In genomic region chr6:125236782-125237181, GRCm38 (mm10) we compare ENCODE assay signal across 15 mouse cellular contexts. TPM values are rescaled to one million over a fixed set of nuclear protein-coding genes. Genes with fewer than 3 reads are reported as not detected.
DNase-seq lines count a peak whose midpoint lies in the region; ATAC-seq and TF ChIP-seq lines count a peak whose summit lies in the region.
"Had no signal": no experiment of that assay in that cellular context is flagged by ENCODE, and none has a peak within 500 bp of the region (broad histone marks: within the 10 kb centered on the region; RNA-seq: fewer than 3 reads in every experiment).

Cd27 (minus strand) TSS chr6:125237010.

- H3K4me1 ChIP-seq in forebrain, embryonic 10.5 days = peaks cover 29% of the 10 kb centered on the region
- peaks cover 8% of the 10 kb centered on the region for H3K4me1 ChIP-seq in forebrain, embryonic 12.5 days
- peaks cover 16% of the 10 kb centered on the region; the same call in 1 of the 2 replicates for H3K4me1 ChIP-seq in spleen, adult 2 months (ENCODE audit: control insufficient read depth, insufficient read depth, insufficient read length)
- H3K4me1 ChIP-seq in forebrain, embryonic 13.5 days = peaks cover 6% of the 10 kb centered on the region; the same call in 1 of the 2 replicates

- H3K27me3 ChIP-seq in forebrain, embryonic 10.5 days (ENCODE audit: poor library complexity, severe bottlenecking) = no peaks in the 10 kb centered on the region
- H3K27me3 ChIP-seq in forebrain, embryonic 12.5 days = no peaks in the 10 kb centered on the region
- no peaks in the 10 kb centered on the region for H3K27me3 ChIP-seq in spleen, adult 2 months (ENCODE audit: control insufficient read depth, insufficient read depth, low read length)
- H3K27me3 ChIP-seq in forebrain, embryonic 13.5 days = no peaks in the 10 kb centered on the region
- H3K27me3 ChIP-seq: heart, embryonic 12.5 days; intestine, embryonic 15.5 days; limb, embryonic 15.5 days had no signal

- peak; percentile 79 for TF ChIP-seq POLR2A in spleen, adult 2 months (IDR thresholded peaks at IDR 0.05; ENCODE audit: low read depth, low read length)

- no peaks in the 10 kb centered on the region for H3K9me3 ChIP-seq in forebrain, embryonic 10.5 days
- no peaks in the 10 kb centered on the region for H3K9me3 ChIP-seq in forebrain, embryonic 12.5 days
- no peaks in the 10 kb centered on the region for H3K9me3 ChIP-seq in forebrain, embryonic 13.5 days (replicated peaks)
- H3K9me3 ChIP-seq: heart, embryonic 12.5 days; intestine, embryonic 15.5 days; limb, embryonic 15.5 days had no signal

- H3K4me2 ChIP-seq in forebrain, embryonic 12.5 days = no peak within 1 kb of the TSS
- no peak within 1 kb of the TSS for H3K4me2 ChIP-seq in forebrain, embryonic 13.5 days
- H3K4me2 ChIP-seq: heart, embryonic 12.5 days; intestine, embryonic 15.5 days; limb, embryonic 15.5 days had no signal

- no peak within 1 kb of the TSS for H3K9ac ChIP-seq in forebrain, embryonic 12.5 days
- no peak within 1 kb of the TSS for H3K9ac ChIP-seq in forebrain, embryonic 13.5 days
- H3K9ac ChIP-seq: heart, embryonic 12.5 days; intestine, embryonic 15.5 days; limb, embryonic 15.5 days had no signal

- no peaks in the 10 kb centered on the region for H3K36me3 ChIP-seq in forebrain, embryonic 10.5 days (replicated peaks)
- H3K36me3 ChIP-seq in forebrain, embryonic 12.5 days (replicated peaks) = no peaks in the 10 kb centered on the region
- 0 out of 2 replicates have a peak, but pooled peaks cover 2% of the 10 kb centered on the region for H3K36me3 ChIP-seq in spleen, adult 2 months (ENCODE audit: control insufficient read depth, insufficient read depth, low read length)
- no peaks in the 10 kb centered on the region for H3K36me3 ChIP-seq in forebrain, embryonic 13.5 days (ENCODE audit: poor library complexity, severe bottlenecking)
- H3K36me3 ChIP-seq: heart, embryonic 12.5 days; intestine, embryonic 15.5 days; limb, embryonic 15.5 days had no signal

- 30% methylated on average over 6 of the region's 6 CpGs for WGBS in forebrain, embryonic 10.5 days
- WGBS in forebrain, embryonic 12.5 days = 25% methylated on average over 6 of the region's 6 CpGs
- WGBS in spleen, adult 2 months = 17% methylated on average over 6 of the region's 6 CpGs
- 21% methylated on average over 6 of the region's 6 CpGs for WGBS in forebrain, embryonic 13.5 days

- no peak for DNase-seq in forebrain, embryonic 10.5 days (ENCODE audit: extremely low spot score, low spot score)
- DNase-seq in spleen, adult 2 months (ENCODE audit: low read depth in 1 of 2, low spot score in 2 of 2) = no peak
- DNase-seq in spleen, postnatal 14 days (ENCODE audit: low spot score in 2 of 2) = no peak
- DNase-seq in left cerebral cortex, adult 9 months (ENCODE audit: low spot score in 2 of 2) = no peak
- DNase-seq in ovary, postnatal 36 days (ENCODE audit: low spot score) = no peak
- DNase-seq: kidney, postnatal 14 days; lung, postnatal 4 days had no signal

- H3K27ac ChIP-seq in forebrain, embryonic 10.5 days = peak within 1 kb of the TSS; percentile 54
- no peak within 1 kb of the TSS for H3K27ac ChIP-seq in forebrain, embryonic 12.5 days
- peak within 1 kb of the TSS; percentile 94 for H3K27ac ChIP-seq in spleen, adult 2 months (ENCODE audit: insufficient read depth, low read length)
- no peak within 1 kb of the TSS for H3K27ac ChIP-seq in forebrain, embryonic 13.5 days
- H3K27ac ChIP-seq: intestine, embryonic 15.5 days; left cerebral cortex, adult 2 months; limb, embryonic 15.5 days had no signal

- no peak for ATAC-seq in forebrain, embryonic 12.5 days (ENCODE audit: low FRiP score)
- no peak for ATAC-seq in neutrophil, adult 5-6 weeks (ENCODE audit: extremely low read depth, insufficient number of reproducible peaks, low FRiP score, poor library complexity, severe bottlenecking)
- no peak for ATAC-seq in forebrain, embryonic 13.5 days
- ATAC-seq: intestine, embryonic 15.5 days had no signal

- H3K4me3 ChIP-seq in forebrain, embryonic 10.5 days = no peak within 1 kb of the TSS
- H3K4me3 ChIP-seq in forebrain, embryonic 12.5 days (replicated peaks) = no peak within 1 kb of the TSS
- peak within 1 kb of the TSS; percentile 63 for H3K4me3 ChIP-seq in spleen, adult 2 months (ENCODE audit: extremely low read depth, insufficient read depth, insufficient read length)
- no peak within 1 kb of the TSS for H3K4me3 ChIP-seq in forebrain, embryonic 13.5 days
- H3K4me3 ChIP-seq: heart, embryonic 12.5 days; intestine, embryonic 15.5 days; left cerebral cortex, adult 2 months; limb, embryonic 15.5 days; myocyte had no signal

- TF ChIP-seq CTCF in spleen, adult 2 months (IDR thresholded peaks at IDR 0.05; ENCODE audit: extremely low read depth, insufficient read depth, insufficient read length, insufficient replicate concordance) = no peak

RNA-seq across cellular contexts. Expression of gene Cd27, which starts in this region (rescaled TPM):
- polyA plus RNA-seq in forebrain, embryonic 10.5 days (2016; fragmentation: Nextera tagmentation; extraction: Ambion mirVana) = 1.1 and 1.7 TPM in 2 replicates
- 1.6 and 1.8 TPM in 2 replicates for polyA plus RNA-seq in forebrain, embryonic 12.5 days (2016; fragmentation: Nextera tagmentation; extraction: Ambion mirVana)
- 87.3 and 98.7 TPM in 2 replicates for polyA plus RNA-seq in spleen, adult 2 months (2012; rRNA removed)
- 23.3 and 25.0 TPM in 2 replicates for total RNA-seq in neutrophil, adult 5-6 weeks (2017)
- 1.5 and 2.0 TPM in 2 replicates for polyA plus RNA-seq in forebrain, embryonic 13.5 days (2015; fragmentation: Nextera tagmentation; extraction: Ambion mirVana)
- total RNA-seq: left cerebral cortex, adult 2 months had no signal

Comparison
In these comparisons a context has a peak if more than half of its experiments do, and no peak if none do; other contexts are left out.
1. RNA of gene Cd27 (polyA plus RNA-seq): 87.3 to 98.7 TPM in spleen, adult 2 months; 1.5 to 2.0 TPM in forebrain, embryonic 13.5 days, 1.6 to 1.8 TPM in forebrain, embryonic 12.5 days and 1.1 to 1.7 TPM in forebrain, embryonic 10.5 days; every median in the first group is over 10 times any median in the second.
2. H3K27ac ChIP-seq: peak in forebrain, embryonic 10.5 days (single experiment) and spleen, adult 2 months (single experiment); none in forebrain, embryonic 12.5 days (single experiment) and forebrain, embryonic 13.5 days (single experiment).